Mouse (Mus musculus) heart, adult 2 months (tissue): ENCODE data around the gene Hjurp.

ENCODE experiments used
- EP300 ChIP-seq: fragments of 200-500 bp; IDR thresholded peaks from 2 replicates; pipeline ENCODE4 v1.6.1; 2011; ENCODE audit warnings: low read depth, low read length, control low read depth; ENCODE audit not compliant: insufficient read depth
- POLR2A ChIP-seq: fragments of 200-500 bp; IDR thresholded peaks from 2 replicates; pipeline ENCODE4 v1.6.1; 2011; ENCODE audit warnings: mild to moderate bottlenecking, low read depth, low read length, control low read depth; ENCODE audit not compliant: insufficient read depth

DNA sequence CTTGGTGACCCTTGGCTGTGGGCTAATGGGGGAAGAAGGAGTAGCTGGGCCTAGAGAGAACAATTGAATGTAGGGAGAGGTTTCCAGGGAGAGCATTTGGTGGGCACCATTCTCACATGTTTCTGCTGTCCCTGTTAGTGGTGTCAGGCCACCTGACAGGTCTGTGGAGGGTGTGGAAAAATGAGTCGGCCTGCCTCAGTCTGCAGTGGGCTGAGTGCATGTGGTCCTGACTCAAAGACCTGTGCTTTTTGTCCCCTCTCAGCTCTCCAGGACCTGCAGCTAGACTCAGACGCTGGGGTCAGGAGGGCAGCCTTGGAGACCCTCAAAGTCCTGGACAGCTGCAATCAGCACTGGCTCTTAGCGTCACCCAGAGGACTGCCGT, 17.8 kb downstream of the Hjurp start:
- TF ChIP-seq EP300 = no peak
- TF ChIP-seq POLR2A = no peak
